Mouse (Mus musculus) erythroid progenitor cell, adult 5-6 weeks (primary cell): ENCODE measurements around the gene Apol9a. TPM values are rescaled to one million over a fixed set of nuclear protein-coding genes. Genes with fewer than 3 reads are reported as not detected.
"Not testable (repeated sequence)": the region's sequence is repeated elsewhere in the genome, so short reads cannot be mapped to it uniquely, and the experiment has no call there.

Experiments used
- ATAC-seq: replicated peaks from 2 replicates; pipeline ENCODE4 v1.8.0; 2016; ENCODE audit warnings: moderate number of reproducible peaks, mild to moderate bottlenecking, moderate TSS enrichment, inconsistent platforms; ENCODE audit not compliant: poor library complexity, low FRiP score, severe bottlenecking
- total RNA-seq, 2 experiments: library from RNA; stranded (forward) in 1 of 2; stranded (reverse) in 1 of 2; fragments of 150-400 nt in 1 of 2; fragments of 186-747, 209-891 nt in 1 of 2; gene quantifications; 2 replicates each; pipeline versions ENCODE4 v1.2.3 to v1.2.4; 2015 to 2017; ENCODE audit warnings: low replicate concordance in 2 of 2

Apol9a gene
- total RNA-seq (2015; ENCODE audit: low replicate concordance) (not detected in 2 replicates), total RNA-seq (2017; ENCODE audit: low replicate concordance) (under 0.01 TPM in 1 of 2 replicates, not detected in the other)

DNA sequence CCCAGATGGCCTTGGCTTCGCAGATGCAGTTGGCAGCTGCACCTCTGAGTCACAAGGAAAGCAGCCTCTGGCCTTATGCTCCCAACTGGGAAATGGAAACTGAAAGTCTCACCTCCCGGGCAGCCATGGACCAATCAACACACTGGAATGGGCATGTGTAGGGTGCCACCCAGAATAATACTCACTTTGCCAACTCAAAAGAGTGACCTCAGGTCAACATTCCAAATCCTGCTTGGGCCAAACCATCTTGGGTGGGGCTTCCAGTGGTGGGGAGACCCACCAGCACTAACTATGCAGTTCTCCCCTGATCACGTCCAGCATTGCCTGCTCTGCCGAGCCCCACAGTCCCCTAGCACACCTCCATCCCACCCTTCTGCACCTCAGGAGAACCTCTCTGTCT is at the start of gene Apol9a:
Gene Apol9a (minus strand): TSS at position 101 of the 400 bp plus-strand sequence.
- 0 out of 2 replicates have a peak, but pooled peaks have one; percentile 32 for ATAC-seq

DNA sequence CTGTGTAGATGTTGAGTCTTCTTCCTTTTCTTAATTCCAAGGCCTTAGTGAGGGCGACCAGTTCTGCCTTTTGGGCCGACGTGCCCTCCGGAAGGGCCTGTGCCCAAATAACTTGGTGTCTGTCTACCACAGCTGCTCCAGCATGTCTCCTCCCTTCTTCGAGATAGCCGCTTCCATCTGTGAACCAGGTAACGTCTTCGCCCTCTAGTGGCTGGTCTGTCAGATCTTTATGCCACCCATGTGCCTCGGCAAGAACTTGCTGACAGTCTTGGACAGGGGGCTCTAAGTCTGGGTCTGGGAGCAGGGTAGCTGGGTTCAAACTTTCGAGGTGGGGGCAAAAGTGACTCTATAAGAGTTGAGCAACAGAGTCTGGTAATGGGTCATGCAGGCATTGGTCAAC is 39.0 kb upstream of the Apol9a start:
- ATAC-seq: not testable (repeated sequence)

DNA sequence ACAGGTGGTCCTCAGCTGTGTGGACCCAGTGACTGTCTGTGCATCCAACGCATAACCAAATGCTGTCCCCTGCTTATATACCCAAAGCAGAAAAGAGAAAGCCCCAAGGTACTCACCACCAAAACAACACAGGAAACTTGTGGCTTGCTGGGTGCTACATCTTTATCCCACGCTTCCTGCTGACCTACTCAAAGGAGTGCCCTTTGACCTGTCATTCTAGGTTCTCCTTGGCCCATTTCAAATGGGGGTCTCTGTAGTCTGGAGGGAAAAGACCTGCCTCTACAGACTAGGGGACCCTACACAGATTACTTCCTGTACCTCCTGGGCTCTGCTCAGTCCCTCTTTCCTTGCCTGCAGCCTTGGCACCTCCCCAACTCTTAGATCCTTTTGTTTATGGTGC is 36.5 kb upstream of the Apol9a start, which contains the start of gene Apol7b:
Gene Apol7b (minus strand): TSS at position 101 of the 400 bp plus-strand sequence.
- ATAC-seq: not testable (repeated sequence)

DNA sequence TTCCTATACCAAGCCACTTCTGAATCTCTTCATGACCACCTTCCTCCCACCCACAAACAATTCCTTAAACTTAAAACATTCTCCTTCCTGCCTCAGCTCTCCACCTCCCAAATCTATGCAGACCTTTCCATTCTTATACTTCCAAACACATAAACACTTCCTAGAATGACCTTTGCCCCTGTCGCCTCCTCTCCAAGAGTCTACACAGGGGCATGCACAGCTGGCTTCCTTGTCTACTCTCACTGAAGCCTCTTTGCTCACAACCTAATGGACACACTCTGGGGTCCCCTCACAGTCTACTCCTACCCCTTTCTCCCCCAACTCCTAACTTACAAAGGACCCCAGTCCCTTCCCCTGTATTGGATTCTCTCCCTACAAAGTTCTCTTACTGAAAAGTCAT is 34.7 kb upstream of the Apol9a start:
- not testable (repeated sequence) for ATAC-seq

DNA sequence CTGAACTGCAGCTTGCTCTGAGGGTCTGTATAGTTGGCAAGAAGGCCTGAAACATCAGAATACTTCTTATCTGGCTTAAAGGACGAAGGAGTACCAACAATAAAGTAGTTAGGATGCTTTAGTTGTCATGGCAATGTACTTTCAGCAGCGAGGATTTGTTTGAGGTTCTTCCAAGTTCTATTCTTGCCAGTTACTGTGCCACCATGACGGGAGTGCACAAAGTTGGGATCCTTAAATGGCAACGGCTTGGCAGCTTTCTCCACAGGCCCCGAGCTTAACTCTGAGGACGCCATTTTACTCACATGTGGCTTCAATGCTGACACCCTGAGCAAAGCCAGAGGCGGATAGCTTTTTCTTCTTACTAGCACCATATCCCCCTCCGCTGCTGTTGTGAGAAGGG is 33.8 kb upstream of the Apol9a start:
- not testable (repeated sequence) for ATAC-seq

DNA sequence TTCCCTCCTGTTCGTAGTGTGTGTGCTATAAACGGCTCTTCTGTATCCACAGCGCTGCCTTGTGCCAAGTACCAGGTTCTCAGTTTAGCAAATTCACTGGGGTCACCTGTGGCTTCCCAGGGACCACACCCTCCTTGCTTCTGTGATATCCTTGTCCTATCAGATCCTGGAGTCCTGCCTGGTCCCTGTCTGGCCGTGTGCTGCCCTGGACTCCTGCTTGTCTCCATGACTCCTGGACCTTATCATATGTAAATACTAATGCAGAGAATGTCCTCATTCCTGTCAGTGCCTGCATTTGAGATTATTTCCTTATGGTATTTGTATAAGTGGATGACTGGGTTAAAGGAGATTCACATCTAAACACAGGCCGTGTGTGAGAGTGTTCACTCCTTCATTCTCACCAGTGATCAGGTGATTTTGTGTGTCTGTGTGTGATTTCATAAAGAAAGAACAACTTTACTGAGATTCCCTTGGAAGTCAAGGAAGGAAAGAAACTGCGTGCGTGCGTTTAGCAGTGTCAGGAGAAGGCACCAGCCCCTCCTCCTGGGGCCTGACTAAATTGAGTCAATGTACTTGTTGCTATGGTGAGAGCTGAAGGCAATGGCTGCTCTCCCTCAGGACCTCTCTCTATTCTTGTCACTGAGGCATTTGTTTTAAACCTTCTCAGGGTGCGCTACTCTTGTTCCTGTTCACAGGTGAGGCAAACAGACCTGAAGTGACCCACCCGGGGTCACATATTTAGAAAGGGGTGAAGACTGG is 17.9 kb upstream of the Apol9a start:
- ATAC-seq: not testable (repeated sequence)

DNA sequence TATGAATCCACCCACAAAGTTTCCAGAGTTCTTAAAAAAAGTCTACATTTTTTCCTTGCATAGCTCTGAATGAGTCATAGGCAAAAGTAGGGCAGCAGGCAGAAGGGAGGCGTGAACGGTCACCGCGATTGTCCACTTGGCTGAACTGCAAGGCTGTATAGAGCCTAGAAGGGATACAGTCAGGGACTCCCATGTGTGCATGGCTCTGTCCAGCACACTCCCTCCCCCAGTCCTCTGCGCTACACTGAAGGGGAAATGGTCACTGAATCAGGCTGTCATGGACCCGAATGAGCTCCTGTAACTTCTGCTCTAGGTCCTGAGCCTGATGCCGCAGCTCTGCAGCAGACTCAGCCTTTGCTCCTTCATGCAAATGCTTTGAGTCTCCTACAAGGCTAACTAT is 12.0 kb upstream of the Apol9a start:
- not testable (repeated sequence) for ATAC-seq

DNA sequence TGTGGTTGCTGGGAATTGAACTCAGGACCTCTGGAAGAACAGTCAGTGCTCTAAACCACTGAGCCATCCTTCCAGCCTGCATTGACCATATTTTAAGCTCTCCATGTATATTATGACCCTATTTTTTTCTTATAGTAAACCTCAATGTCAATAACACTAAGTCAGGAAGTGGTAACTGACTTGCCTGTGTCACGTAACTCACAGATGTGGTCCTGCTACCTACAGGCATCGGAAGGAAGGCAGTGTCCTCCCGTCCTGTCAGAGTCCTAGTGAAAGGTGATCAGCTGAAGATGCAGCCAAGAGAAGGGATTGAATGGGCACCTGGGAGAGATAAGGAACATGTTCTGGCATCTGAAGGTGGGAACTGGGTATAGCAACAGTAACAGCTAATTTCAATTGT is 8.7 kb upstream of the Apol9a start:
- not testable (repeated sequence) for ATAC-seq

DNA sequence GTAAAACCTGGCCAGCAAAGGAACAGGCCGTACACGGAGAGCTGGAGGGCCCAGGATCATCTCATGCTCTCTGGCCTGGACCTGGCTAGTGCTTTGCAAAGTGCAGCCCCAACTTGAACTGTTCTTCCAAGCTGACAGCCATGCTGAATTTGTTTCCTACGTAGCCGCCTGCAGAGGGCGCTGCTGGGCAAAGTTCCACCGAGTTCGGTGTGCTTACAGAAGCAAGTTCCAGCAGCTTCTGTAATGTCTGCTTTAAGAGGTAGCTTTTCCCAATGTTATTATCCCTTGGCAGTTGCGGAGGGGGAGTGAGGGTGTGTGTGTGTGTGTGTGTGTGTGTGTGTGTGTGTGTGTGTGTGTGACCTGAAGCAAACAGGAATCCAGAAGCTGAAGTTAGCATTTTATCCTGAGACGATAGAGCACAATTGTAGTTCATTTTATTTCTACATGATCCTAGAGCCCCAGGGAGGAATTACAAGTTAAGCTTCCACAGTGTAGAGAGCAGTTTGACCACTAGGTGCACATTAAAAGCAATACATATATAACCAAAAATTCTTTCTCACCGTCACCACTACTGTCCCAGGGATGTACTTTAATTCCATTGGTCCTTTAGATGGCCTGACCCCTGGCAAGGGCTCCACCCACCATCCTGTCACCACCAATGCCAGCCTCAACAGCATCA is 5.9 kb upstream of the Apol9a start:
- peak; percentile 51; the same call in 1 of the 2 replicates for ATAC-seq

DNA sequence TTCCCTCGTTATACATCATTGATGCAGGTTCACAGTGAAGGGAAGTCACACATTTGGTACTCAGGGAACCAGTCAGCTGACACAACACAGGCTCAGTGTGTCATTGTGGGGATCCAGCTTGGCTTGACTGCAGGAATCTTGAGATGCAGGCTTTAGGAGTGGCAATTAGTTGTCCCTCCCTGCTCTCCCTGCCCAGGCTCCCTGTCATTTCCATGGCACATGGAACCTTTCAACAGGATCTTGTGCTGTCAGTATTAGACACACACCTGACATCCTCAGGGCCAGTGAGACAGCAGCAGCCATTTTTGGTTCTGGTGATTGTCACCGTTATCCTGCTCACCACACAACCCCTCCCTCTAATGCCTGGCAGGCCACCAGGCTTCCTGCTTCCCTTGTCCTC is 4.7 kb upstream of the Apol9a start:
- not testable (repeated sequence) for ATAC-seq

DNA sequence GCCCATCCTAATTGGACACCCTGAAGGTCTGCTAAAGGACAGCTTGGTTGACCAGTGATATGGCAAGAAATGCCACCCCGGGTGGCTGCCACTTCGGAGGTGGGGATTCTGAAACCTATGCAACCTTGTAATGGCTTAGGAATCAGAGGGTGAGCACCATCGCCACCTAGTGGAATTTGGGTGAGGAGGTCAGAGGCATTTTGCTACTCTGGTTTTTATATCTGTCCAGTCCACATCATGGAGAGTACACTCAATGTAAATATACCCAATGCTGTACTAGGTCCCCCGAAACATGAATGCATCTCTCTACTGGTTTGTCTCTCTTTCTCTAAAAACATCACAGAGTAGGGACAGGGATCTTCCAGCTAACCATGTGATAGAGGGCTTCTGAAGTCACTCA is 1.8 kb upstream of the Apol9a start:
- ATAC-seq: peak; percentile 63; the same call in 1 of the 2 replicates

DNA sequence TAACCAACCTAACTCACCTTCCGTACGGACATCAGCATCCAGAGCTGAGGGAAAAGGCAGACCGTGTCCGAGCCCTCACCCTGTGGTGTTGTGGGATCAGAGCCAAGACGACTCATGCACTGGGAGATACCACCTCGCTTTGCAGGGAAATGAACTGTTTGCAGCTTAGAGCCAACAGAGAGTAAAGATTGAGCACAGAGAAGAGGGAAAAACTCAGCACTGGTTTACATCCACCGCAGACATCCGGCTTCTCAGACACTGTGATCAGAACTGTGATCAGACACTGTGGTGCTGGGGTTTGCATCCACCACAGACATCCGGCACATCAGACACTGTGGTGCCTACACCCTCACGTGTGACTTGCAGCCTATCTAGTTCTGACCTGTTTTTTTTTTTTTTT is 4.6 kb downstream of the Apol9a start:
- not testable (repeated sequence) for ATAC-seq

DNA sequence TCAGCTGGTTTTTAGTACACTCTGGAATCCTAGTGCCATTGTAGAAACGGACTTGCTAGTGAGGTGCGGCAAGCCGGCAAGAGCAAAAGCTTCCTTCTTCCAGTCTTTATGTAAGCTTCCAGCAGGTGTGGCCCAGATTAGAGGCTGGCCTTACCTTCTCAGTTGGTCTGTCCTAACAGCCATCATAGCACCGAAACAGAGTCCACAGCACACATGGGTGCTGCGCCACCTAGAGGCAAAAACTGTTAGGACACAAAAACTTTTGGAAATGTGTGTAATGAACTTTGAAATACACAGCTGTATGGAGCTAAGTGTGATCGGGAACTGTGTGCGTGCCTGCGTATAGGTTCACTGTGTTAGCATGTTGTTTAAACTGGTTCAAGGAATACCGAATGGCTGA is 11.9 kb downstream of the Apol9a start, which contains the start of gene Apol7a:
Gene Apol7a (minus strand): TSS at position 84 of the 400 bp plus-strand sequence.
- not testable (repeated sequence) for ATAC-seq

DNA sequence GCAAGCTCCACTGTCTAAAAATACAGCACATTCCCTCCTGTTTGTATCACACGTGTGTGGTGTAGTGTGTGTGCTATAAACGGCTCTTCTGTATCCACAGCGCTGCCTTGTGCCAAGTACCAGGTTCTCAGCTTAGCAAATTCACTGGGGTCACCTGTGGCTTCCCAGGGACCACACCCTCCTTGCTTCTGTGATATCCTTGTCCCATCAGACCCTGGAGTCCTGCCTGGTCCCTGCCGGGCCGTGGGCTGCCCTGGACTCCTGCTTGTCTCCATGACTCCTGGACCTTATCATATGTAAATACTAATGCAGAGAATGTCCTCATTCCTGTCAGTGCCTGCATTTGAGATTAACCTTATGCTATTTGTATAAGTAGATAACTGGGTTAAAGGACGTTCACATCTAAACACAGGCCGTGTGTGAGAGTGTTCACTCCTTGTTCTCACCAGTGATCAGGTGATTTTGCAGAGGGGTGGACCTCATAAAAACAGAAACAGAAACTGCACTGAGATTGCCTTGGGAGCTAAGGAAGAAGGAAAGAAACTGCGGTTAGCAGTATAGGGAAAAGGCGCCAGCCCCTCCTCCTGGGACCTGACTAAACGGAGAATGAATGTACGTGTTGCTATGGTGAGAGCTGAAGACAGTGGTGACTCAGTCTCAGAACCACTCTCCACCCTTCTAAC is 13.3 kb downstream of the Apol9a start:
- not testable (repeated sequence) for ATAC-seq

DNA sequence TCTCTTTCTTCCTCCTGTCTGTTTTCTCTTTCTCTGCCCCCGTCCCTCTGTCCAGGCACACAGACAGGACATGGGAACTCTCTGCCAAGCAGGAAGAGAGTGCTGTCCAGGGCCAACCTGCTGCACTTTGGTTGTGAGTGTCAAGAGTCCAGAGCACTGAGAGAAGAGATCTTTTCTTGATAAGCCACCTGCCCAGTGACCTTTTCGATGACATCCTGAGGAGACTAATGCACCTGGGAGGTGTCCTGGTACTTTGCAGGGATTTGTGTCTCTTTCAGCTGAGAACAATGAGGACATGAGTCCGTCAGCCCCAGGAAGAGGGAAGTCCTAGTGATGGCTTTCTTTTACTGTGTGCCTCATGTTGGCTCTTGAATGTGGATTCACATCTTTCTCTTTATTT is 17.1 kb downstream of the Apol9a start:
- ATAC-seq: not testable (repeated sequence)

DNA sequence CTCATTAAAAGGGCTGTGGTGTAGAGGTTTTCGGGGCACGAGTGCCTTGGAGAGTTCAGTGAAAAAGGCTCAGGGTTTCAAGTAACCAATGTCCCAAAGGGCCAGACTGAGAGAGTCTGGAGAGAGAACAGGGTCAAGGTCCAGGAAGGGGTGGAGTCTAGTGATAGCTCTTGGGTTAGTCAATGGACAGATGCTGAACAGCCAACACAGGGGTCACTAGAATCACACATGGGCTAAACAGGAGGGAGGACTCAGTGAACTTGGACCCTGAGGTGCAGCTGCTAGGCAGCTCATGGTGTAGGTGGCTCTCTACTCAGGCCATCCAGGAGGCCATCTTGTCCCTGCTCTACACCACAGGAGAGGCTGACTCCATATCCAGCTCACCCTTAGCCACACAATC is 23.5 kb downstream of the Apol9a start:
- no peak for ATAC-seq

DNA sequence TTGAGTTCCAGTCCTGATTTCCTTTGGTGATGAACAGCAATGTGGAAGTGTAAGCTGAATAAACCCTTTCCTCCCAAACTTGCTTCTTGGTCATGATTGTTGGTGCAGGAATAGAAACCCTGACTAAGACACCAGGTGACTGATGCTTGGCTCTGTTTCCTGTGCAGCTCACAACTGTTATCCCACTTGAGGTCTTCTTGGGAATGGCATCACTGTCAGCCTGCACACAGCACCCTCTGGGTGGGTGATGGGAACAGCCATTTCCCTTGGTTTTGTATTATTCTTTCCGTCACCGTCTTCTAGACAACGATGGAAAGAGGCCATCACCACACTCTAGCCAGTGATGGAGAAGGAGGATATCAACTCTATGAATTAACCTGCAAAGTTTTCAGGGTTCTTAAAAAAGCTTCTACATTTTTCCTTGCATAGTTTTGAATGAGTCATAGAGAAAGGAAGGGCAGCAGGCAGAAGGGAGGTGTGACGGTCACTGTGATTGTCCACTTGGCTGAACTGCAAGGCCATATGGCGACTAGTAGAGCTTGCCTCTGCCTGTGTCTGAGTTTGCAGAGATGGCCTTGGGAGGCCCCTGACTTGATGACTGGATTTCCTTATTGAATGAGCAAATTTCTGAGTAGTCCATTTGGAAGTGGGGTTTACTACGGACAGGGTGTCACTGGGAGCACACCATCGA is 26.4 kb downstream of the Apol9a start:
- ATAC-seq: no peak

DNA sequence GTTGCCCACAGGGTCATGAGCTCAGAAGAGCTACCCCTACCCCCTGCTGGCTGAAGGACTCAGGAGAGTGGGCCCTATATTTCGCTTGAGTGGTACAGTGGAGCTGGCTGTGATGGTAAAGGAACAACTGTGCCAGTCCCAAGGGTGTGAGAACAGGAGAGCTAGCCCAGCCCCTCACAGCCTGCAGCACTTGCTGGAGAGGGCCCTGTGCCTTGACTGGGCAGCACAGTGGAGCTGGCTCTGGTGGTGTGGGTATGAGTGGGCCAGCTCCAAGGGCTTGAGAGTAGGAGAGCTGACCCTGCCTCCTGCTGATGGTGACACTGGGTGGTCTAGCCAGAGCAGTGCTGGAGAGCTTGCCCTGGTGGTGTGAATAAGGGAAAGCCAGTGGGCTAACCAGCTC is 28.1 kb downstream of the Apol9a start:
- ATAC-seq: no peak

DNA sequence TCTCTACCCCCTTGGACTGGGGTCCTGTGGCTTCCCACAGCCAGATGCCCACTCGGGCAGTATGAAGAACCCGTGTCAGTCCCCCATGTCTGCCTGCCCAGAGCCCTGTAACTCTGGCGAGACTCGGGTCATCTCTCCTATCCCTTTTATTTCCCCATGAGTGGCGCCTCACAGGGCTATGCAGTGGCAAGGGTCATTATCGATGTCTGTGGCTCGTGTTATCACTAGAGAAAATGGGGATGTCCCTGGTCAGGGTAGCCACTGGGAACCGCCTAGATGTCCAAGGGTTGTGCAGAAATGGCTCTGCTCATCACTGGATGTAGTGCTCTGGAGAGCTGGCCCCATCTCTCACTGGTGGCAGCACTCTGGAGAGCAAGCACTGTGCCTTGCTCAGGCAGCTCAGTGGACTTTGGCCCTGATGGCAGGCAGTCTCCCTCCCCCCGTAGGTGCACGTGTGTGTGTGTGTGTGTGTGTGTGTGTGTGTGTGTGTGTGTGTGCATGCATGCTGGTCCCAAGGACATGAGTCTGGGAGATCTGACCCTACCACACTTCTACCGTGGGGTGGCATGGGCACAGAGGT is 28.6 kb downstream of the Apol9a start:
- 0 out of 2 replicates have a peak, but pooled peaks have one; percentile 34 for ATAC-seq
